Mouse (Mus musculus): ENCODE measurements at regions not wholly inside any gene's neighbourhood (a gene's known extent, or its start where the extent isn't known, plus 50 kb on each side); places are given as distances from the start of the nearest gene placed in this dataset.

DNA sequence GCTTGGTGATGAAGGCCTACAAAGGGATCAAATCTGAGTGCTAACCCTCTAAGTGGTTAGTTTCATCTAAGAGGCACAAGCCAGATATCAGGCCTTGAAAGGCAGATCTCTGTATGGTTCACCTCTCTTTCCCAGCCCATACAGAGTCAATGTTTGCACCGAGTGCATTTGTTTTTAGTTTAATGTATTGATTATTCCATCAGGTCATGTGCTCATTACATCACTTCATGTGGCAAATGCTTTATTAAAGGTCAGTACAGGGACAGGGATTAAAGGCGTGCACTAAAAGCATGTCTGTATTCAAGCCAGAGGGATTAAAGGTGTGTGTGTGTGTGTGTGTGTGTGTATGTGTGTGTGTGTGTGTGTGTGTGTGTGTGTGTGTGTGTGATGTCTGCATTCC lies 132.5 kb upstream of the Dcn start:
- POLR2A ChIA-PET = no interaction called here
- DNase-seq (ENCODE audit: low read depth, low spot score) (no peak), ATAC-seq (no peak)
- CTCF ChIA-PET = interaction anchor here (1.3 to 1.6 kb wide), 2 partner anchors 262 to 359 kb away, joined by 4 to 6 read pairs; no protein-coding TSS in a partner anchor
- in situ Hi-C loops (cut with MboI; ENCODE audit: low pct_unique_long_range_greater_than_20kb) = loop anchor here (10.0 to 25.0 kb wide), 2 partner anchors 328 to 1435 kb away; no protein-coding TSS in a partner anchor
- TF ChIP-seq CTCF (IDR thresholded peaks at IDR 0.05) = no peak
- peaks cover 6% of the 10 kb centered on the region for H3K27me3 ChIP-seq

DNA sequence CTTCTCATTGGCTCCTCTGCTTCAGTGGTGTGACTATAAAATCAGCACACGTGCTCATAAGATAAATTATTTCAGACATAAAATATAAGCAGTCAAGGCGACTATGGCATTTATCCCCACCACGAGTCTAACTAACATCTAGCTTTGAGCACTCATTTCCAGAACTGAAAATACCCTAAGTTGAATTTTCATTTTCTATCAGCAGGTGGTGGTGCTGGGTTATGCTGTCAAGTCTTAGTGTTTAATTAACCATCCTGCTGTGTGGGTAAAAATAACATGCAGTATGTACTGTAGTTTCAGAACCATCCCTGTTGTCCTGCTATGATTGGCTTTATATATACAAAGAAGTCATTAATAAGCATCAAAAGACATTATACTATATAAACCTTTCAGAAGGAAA lies 110.8 kb upstream of the Dcn start:
- in situ Hi-C loops (cut with MboI; ENCODE audit: low pct_unique_long_range_greater_than_20kb) = no loop called here
- no peak for TF ChIP-seq CTCF (IDR thresholded peaks at IDR 0.05)
- ATAC-seq (no peak), DNase-seq (ENCODE audit: low read depth, low spot score) (no peak)
- peaks cover 8% of the 10 kb centered on the region for H3K27me3 ChIP-seq
- CTCF ChIA-PET = no interaction called here
- POLR2A ChIA-PET = no interaction called here

DNA sequence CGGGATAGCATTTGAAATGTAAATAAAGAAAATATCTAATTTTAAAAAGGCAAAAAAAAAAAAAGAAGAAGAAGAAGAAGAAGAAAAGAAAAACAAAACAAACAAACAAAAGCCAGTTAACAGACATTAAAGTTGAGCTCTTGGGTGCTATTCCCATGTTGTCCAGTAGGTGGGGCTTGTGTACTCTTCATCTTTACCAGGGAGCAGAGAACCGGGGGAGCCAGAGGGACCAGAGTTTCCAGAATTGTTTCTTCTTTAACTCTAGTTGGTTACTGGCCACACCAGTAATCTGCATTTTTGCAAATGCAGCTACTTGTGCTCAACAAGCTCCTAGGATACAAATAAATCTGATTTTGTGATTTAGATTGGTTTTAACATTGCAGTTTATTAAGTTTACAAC lies 103.6 kb upstream of the Dcn start:
- ATAC-seq (no peak), DNase-seq (ENCODE audit: low read depth, low spot score) (no peak)
- in situ Hi-C loops (cut with MboI; ENCODE audit: low pct_unique_long_range_greater_than_20kb) = loop anchor here (5.0 kb wide), 1 partner anchor 296 kb away; no protein-coding TSS in a partner anchor
- POLR2A ChIA-PET = no interaction called here
- peak; percentile 78 for TF ChIP-seq CTCF (IDR thresholded peaks at IDR 0.05)
- peaks cover 7% of the 10 kb centered on the region for H3K27me3 ChIP-seq
- CTCF ChIA-PET = interaction anchor here (0.7 to 3.0 kb wide), 7 partner anchors 12 to 882 kb away, joined by 3 to 20 read pairs (median 3); no protein-coding TSS in a partner anchor

DNA sequence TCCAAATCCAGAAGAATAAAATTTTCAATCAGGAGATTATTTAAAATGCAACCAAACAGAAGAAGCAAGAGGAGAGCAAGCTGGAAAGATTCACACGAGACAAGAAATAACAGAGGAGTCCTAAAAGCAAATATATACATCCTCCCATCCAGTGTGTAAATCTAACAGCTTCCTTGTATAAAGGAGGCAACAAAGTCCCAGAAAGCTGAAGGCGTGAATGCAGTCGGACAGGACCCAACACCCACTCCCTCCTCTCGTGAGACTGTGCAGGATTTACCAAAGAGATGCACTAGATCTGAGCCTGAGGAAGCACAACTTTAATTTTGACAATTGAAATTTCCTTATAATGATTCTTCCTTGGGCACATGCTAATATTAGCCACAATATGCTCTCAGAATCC lies 103.0 kb upstream of the Dcn start:
- in situ Hi-C loops (cut with MboI; ENCODE audit: low pct_unique_long_range_greater_than_20kb) = loop anchor here (5.0 kb wide), 1 partner anchor 296 kb away; no protein-coding TSS in a partner anchor
- ATAC-seq (no peak), DNase-seq (ENCODE audit: low read depth, low spot score) (no peak)
- ChIA-PET POLR2A (no interaction called here), CTCF (interaction anchor here (0.7 to 3.0 kb wide), 6 partner anchors 192 to 882 kb away, joined by 3 to 20 read pairs (median 3); no protein-coding TSS in a partner anchor)
- peaks cover 7% of the 10 kb centered on the region for H3K27me3 ChIP-seq
- TF ChIP-seq CTCF (IDR thresholded peaks at IDR 0.05) = no peak

DNA sequence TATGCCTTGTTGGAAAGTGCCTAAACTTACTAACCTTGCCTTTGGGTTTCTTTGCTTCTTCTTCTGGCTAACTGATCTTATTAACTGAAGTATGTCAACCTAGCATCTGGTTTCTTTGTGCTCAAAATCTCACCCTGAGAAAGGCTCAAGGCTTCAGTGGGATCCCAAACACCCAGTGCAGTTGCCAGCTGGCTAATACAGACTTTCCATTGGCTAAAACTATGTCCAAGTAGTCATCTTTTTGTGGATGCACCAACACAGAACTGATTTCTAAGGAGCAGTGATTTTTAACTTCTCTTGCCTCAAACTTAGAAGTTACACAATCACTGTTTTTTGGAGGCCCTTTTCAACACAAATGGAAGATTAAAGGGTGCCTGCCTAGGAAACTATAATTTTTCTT lies 97.8 kb upstream of the Dcn start:
- ATAC-seq = no peak
- TF ChIP-seq CTCF (IDR thresholded peaks at IDR 0.05) = no peak
- CTCF ChIA-PET = no interaction called here
- no peaks in the 10 kb centered on the region for H3K27me3 ChIP-seq
- DNase-seq (ENCODE audit: low read depth, low spot score) = no peak
- in situ Hi-C loops (cut with MboI; ENCODE audit: low pct_unique_long_range_greater_than_20kb) = no loop called here
- POLR2A ChIA-PET = no interaction called here

DNA sequence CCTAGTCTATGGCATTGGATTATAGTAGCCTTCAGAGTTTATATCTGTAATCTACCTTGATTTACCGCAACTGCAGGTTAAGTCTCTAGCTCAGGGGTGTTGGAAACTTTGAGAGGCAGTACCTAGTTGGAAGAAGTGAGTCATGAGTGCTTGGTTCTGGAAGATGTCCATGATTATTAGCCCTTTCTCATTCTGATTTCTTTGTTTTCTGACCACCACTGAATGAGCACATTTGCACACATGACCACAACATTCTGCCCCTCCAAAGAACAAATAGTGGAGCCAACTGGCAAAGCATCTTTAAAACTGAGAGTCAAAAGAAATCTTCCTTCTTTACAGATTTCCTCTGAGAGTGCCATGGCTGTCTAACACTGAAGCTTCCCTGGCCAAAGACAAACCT lies 95.5 kb upstream of the Dcn start:
- ATAC-seq (no peak), DNase-seq (ENCODE audit: low read depth, low spot score) (no peak)
- ChIA-PET POLR2A (no interaction called here), CTCF (no interaction called here)
- TF ChIP-seq CTCF (IDR thresholded peaks at IDR 0.05) = no peak
- in situ Hi-C loops (cut with MboI; ENCODE audit: low pct_unique_long_range_greater_than_20kb) = no loop called here
- no peaks in the 10 kb centered on the region for H3K27me3 ChIP-seq

DNA sequence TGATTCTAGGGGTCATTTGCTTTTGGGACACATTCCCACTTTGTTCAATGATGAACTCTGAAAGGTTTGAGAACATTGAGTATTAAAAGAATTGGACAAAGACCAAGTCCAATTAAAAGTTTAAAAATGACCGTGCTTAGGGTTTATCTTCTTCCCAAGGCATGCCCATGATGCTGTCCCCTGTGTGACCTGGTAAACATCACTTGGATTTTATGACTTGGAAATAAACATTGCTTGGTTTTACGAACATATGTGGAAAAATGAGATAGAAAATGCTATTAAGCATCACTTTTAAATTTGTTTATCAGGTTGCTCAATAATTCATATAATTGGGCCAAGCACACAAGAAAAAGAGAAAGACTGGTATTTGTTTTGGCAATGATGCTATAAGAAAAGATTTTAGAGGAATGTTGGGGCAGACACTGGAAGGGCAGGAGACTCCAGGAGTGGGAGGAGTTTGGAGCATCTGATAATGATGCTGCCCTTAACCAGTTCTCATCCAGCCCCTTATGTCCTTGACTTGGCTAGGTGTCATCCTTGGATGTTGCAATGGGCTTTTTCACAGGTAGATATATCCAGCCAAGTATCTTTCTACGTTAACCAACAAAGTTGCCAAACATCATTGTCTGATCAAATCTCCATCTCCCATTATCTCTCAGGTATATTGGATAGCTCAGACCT lies 92.1 kb upstream of the Dcn start:
- ATAC-seq (no peak), DNase-seq (ENCODE audit: low read depth, low spot score) (no peak)
- ChIA-PET CTCF (no interaction called here), POLR2A (no interaction called here)
- no peak for TF ChIP-seq CTCF (IDR thresholded peaks at IDR 0.05)
- in situ Hi-C loops (cut with MboI; ENCODE audit: low pct_unique_long_range_greater_than_20kb) = no loop called here
- no peaks in the 10 kb centered on the region for H3K27me3 ChIP-seq

DNA sequence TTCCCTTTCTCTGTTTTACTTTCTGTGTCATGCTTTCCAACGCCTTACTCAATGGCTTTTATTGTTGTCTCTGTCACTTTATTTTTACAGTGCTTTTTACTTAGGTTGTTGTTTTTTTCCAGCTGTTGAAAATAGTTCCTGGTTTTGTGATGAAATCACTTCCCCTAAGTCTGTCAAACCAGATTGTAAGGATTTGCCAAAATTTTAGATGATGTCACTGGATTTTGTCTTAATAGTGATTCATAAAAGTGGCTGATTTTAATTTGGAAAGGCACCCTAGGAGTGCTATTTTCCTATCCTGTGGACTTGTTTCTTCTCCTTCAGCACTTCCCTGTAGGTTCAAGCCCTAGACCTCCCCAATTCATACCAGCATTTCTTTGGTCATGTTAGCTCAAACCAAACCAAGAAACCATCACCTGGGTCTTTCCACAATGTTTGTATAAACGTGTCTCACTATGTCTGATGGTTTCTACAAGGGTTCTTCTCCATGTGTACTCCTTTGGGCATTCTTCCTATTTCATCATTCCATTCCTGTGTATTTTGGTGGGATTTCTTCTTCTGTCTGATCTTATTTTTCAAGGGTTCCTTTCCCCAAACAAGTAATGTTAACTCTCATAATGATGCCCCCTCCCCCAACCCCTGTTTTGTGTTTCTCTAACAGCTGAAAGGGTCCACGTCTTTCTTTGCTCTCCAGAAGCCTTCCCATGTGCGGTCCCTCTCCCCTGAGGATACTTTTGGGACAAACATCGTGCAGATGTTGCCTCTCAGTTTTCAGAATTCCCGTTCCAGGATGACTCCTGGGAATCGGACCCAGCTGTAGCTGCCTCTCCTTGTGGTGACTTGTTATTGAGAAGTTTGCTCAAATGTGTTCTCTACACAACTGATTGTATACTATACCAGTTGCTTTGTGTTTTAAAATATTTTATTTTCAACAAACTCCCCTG lies 89.5 kb upstream of the Dcn start:
- H3K27me3 ChIP-seq = no peaks in the 10 kb centered on the region
- ChIA-PET CTCF (interaction anchor here (1.0 kb wide), 1 partner anchor 20 kb away, joined by 3 read pairs; no protein-coding TSS in a partner anchor), POLR2A (interaction anchor here (0.7 kb wide), 1 partner anchor 124 kb away, joined by 4 read pairs; no protein-coding TSS in a partner anchor)
- no peak for TF ChIP-seq CTCF (IDR thresholded peaks at IDR 0.05)
- no peak for ATAC-seq
- DNase-seq (ENCODE audit: low read depth, low spot score) = no peak
- in situ Hi-C loops (cut with MboI; ENCODE audit: low pct_unique_long_range_greater_than_20kb) = no loop called here

DNA sequence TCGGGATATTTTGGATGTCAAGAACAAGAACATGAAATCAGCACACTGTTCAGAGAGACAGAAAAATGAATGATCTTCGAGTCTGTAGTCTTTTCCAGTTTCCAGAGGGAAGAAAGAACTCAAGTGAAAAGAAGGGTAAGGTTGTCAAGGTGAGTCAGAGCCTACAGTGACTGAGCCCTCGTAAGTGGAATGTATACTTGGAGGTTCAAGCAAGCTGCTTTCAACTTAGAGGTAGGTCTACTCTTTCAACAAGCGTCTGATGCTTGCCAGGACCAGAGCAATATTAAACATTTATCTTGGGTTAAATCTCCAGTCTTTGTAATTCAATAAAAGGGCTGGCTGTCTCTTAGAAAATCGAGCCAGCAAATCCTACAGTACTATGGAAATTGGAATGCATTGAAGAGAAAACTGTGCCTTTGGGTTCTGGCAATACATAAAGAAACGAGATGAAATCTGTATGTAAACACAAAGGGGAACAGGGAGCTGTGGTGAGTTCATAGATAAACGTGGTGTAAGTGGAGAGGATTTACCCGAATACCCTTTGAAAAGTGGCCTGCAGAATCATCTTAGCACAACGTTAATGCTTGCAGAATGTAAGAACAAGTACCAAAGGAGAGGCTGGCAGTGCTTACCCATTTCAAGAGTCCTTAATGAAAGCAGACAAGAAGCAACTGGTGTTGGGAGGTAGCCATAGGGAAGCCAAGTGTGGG lies 82.2 kb upstream of the Dcn start:
- ChIA-PET CTCF (no interaction called here), POLR2A (no interaction called here)
- in situ Hi-C loops (cut with MboI; ENCODE audit: low pct_unique_long_range_greater_than_20kb) = no loop called here
- ATAC-seq = no peak
- no peak for DNase-seq (ENCODE audit: low read depth, low spot score)
- no peak for TF ChIP-seq CTCF (IDR thresholded peaks at IDR 0.05)
- no peaks in the 10 kb centered on the region for H3K27me3 ChIP-seq

DNA sequence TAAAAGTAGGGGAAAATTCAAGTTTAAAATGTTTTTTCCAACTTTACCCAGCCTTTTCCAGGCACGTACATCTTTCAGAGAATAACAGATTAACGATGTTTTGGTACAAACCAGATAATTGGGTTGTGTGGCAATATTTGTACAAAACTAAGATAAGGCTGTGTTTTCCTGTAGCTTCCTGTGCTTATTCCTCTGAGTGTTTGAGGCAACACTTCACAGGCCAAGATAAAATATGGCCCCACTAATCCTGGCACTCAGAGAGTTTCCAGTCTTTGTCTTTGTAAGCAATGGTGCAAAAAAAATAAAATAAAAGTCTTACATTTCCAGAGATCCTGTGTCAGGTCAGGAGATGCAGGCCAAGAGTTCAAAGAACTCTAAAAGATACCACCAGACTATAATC lies 81.5 kb upstream of the Dcn start:
- POLR2A ChIA-PET = no interaction called here
- no peaks in the 10 kb centered on the region for H3K27me3 ChIP-seq
- no peak for TF ChIP-seq CTCF (IDR thresholded peaks at IDR 0.05)
- no peak for DNase-seq (ENCODE audit: low read depth, low spot score)
- in situ Hi-C loops (cut with MboI; ENCODE audit: low pct_unique_long_range_greater_than_20kb) = no loop called here
- no peak for ATAC-seq
- CTCF ChIA-PET = no interaction called here

All from Patski (cell line).